Mouse (Mus musculus) ES-Bruce4 (cell line): ENCODE measurements at regions not wholly inside any gene's neighbourhood (a gene's known extent, or its start where the extent isn't known, plus 50 kb on each side); places are given as distances from the start of the nearest gene placed in this dataset.

Experiments used
- H3K27ac ChIP-seq: 2 replicates; pipeline ENCODE4 v1.5.1; 2012; ENCODE audit warnings: low read length, inconsistent platforms; ENCODE audit not compliant: insufficient read depth
- H3K27me3 ChIP-seq: 2 replicates; pipeline ENCODE4 v1.6.1; 2012; ENCODE audit warnings: mild to moderate bottlenecking, low read length, inconsistent platforms; ENCODE audit not compliant: control insufficient read depth, poor library complexity, insufficient read depth, severe bottlenecking
- H3K36me3 ChIP-seq: 2 replicates; pipeline ENCODE4 v1.6.1; 2012; ENCODE audit warnings: inconsistent platforms, mild to moderate bottlenecking, low read length, moderate library complexity; ENCODE audit not compliant: control insufficient read depth, poor library complexity, insufficient read depth, severe bottlenecking
- H3K4me1 ChIP-seq: one replicate; pipeline ENCODE4 v1.8.1; 2011; ENCODE audit warnings: low read length; ENCODE audit not compliant: control insufficient read depth, insufficient read depth
- H3K4me3 ChIP-seq: 2 replicates; pipeline ENCODE4 v1.5.1; 2011; ENCODE audit warnings: low read depth, mild to moderate bottlenecking, low read length
- H3K9ac ChIP-seq: 2 replicates; pipeline ENCODE4 v1.6.1; 2012; ENCODE audit warnings: low read depth, mild to moderate bottlenecking, inconsistent platforms; ENCODE audit not compliant: poor library complexity, severe bottlenecking
- H3K9me3 ChIP-seq: replicated peaks from 2 replicates; pipeline ENCODE4 v1.6.1; 2012; ENCODE audit warnings: mild to moderate bottlenecking, low read length, inconsistent platforms; ENCODE audit not compliant: control insufficient read depth, poor library complexity, insufficient read depth, severe bottlenecking
- CTCF ChIP-seq: IDR thresholded peaks from one replicate; pipeline ENCODE4 v1.8.1; 2011; ENCODE audit warnings: low read depth, low read length
- EP300 ChIP-seq: IDR thresholded peaks from 2 replicates; pipeline ENCODE4 v1.6.1; 2011; ENCODE audit warnings: low read depth, low read length; ENCODE audit not compliant: insufficient read depth
- POLR2A ChIP-seq: IDR thresholded peaks from one replicate; pipeline ENCODE4 v1.8.1; 2011; ENCODE audit warnings: low read length; ENCODE audit not compliant: insufficient read depth

DNA sequence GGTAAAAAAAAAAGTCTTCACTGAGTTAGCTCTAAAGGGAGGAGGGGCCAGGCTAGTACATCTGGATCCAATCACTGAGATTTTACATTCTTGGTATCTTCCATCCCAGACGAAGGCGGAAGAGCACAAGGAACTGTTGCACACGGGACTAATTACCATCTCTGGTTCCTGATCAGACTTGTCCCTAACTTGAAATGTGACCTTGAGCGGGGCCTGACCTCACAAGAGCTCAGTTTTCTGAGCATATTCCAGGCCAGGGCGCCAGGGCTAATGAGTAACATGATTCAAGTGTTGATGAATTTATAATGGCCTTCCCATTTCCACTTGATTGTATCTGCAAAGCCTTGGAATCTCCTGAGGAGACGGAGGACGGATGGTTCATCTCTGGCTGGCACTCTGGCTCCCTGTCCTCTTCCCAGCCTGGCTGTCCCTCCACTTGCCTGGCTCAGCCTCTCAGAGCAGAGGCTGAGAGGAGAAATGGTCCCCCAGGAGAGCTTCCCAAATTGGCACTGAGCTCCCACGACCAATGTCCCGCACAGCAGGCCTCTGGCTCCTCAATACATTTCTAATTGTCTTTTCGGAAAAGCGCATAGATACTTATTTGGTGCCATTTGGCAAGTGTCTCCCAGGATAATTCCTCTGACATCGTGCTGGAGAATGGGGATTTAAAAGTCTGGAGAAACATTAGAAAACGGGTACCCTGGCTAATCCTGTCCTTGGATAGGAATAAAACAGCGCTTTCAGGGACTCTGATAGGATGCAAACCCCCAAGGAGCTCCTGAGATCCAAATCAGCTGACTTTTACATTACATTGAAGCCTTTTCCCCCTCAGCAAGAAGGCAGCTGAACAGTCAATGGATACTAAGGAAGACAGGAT is 58.1 kb upstream of the Tln2 start:
- H3K4me1 ChIP-seq, result peaks cover 19% of the 10 kb centered on the region
- peak overlapping the region; percentile 56 for H3K27ac ChIP-seq
- no peaks in the 10 kb centered on the region for H3K9me3 ChIP-seq
- peak; percentile 74 for TF ChIP-seq EP300
- no peak for TF ChIP-seq POLR2A
- 0 out of 2 replicates have a peak overlapping the region, but pooled peaks have one; percentile 15 for H3K4me3 ChIP-seq
- H3K27me3 ChIP-seq, result no peaks in the 10 kb centered on the region
- no peaks in the 10 kb centered on the region for H3K36me3 ChIP-seq
- H3K9ac ChIP-seq, result peak overlapping the region; percentile 15; the same call in 1 of the 2 replicates

DNA sequence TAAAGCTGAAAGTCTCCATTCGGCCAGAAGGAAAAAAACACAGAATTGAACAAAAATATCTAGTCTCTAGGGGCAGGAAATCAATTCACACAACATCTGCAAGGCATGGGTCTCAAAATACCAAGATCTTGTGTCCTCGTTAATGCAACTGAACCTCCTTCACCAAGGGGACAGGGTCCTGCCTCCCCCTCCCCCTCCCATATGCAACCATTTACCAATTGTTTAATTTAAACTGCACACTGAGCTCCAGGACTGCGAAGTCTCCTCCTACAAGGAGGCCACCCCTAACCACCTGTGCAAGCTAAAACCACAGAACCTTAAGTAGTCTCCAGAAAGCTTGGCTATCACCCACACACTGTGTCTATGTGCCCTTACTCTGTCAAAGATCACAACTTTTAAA is 61.4 kb upstream of the Tln2 start:
- Histone ChIP-seq H3K9me3 (no peaks in the 10 kb centered on the region), H3K4me3 (no peak overlapping the region), H3K27ac (no peak overlapping the region), H3K4me1 (peaks cover 17% of the 10 kb centered on the region), H3K36me3 (no peaks in the 10 kb centered on the region), H3K9ac (no peak overlapping the region), H3K27me3 (no peaks in the 10 kb centered on the region)
- TF ChIP-seq EP300, result no peak
- TF ChIP-seq CTCF, result no peak
- TF ChIP-seq POLR2A, result no peak

DNA sequence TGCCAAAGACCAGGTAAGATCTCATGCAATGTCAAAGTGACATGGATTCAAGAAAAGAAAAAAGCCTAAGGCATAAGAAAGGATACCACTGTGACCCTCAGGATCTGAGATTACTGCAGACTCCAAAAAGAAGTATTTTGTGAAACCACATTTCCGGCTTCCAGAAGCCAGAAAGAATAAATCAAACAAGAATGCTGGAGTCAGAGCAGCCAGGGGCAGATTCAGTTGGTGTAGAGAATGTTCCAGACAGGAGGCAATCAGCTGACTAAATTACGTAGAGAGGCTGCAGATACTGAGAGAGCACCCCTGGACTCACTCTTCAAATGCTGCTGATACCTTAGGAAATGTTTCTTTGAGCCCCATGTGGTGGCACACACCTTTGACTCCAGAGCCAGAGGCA is 67.7 kb upstream of the Tln2 start:
- H3K9me3 ChIP-seq, result no peaks in the 10 kb centered on the region
- H3K4me3 ChIP-seq, result no peak overlapping the region
- H3K36me3 ChIP-seq, result no peaks in the 10 kb centered on the region
- H3K9ac ChIP-seq, result no peak overlapping the region
- no peaks in the 10 kb centered on the region for H3K4me1 ChIP-seq
- no peak overlapping the region for H3K27ac ChIP-seq
- no peaks in the 10 kb centered on the region for H3K27me3 ChIP-seq
- TF ChIP-seq EP300 (no peak), POLR2A (no peak), CTCF (no peak)

DNA sequence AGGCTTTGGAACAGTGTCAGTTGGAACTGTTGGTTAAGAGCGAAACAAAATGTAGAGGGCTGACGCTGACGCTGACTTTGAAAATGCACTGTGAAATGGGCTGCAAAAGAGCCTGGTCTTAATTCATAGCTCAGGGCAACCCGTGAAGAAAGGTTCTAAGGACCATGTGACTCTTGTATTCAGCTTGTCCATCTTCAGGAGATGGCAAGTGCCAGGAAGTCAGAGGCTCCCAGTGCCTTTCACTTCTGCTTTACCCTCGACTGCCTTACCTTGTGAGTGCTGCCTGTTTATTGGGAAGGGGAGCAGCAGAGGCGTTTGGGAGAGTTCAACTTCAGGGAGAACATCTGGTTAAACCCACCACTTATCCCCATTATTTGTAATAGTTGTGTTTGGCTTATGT is 70.1 kb upstream of the Tln2 start:
- H3K36me3 ChIP-seq, result no peaks in the 10 kb centered on the region
- no peaks in the 10 kb centered on the region for H3K4me1 ChIP-seq
- H3K9ac ChIP-seq, result no peak overlapping the region

DNA sequence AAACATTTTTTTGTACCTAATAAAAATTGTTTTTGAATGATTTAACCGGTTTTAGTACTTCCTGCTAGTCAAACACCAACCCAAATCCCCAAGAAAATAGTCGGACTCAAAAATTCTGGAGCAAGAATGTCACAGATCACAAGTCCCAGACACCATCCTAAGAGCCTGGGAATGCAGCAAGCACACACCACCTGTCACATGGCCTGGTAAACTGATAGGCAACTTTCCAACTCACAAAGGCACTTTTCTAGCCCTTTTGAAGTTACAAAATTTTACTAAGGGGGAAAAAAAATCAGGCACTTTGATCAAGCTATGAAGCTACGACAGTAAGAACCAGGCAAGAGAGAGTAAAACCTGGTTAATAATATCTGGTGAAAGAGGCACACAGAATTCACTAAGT is 70.7 kb upstream of the Tln2 start:
- H3K4me1 ChIP-seq, result no peaks in the 10 kb centered on the region
- H3K36me3 ChIP-seq, result no peaks in the 10 kb centered on the region
- H3K9ac ChIP-seq, result no peak overlapping the region
- H3K9me3 ChIP-seq, result no peaks in the 10 kb centered on the region
- no peaks in the 10 kb centered on the region for H3K27me3 ChIP-seq
- TF ChIP-seq EP300, result no peak
- TF ChIP-seq CTCF, result no peak
- no peak for TF ChIP-seq POLR2A
- no peak overlapping the region for H3K27ac ChIP-seq
- H3K4me3 ChIP-seq, result no peak overlapping the region

More for the DNA sequence above, 70.1 kb upstream of the Tln2 start:
- Histone ChIP-seq H3K27ac (no peak overlapping the region), H3K27me3 (no peaks in the 10 kb centered on the region), H3K9me3 (no peaks in the 10 kb centered on the region), H3K4me3 (no peak overlapping the region)
- no peak for TF ChIP-seq EP300
- no peak for TF ChIP-seq CTCF
- no peak for TF ChIP-seq POLR2A

DNA sequence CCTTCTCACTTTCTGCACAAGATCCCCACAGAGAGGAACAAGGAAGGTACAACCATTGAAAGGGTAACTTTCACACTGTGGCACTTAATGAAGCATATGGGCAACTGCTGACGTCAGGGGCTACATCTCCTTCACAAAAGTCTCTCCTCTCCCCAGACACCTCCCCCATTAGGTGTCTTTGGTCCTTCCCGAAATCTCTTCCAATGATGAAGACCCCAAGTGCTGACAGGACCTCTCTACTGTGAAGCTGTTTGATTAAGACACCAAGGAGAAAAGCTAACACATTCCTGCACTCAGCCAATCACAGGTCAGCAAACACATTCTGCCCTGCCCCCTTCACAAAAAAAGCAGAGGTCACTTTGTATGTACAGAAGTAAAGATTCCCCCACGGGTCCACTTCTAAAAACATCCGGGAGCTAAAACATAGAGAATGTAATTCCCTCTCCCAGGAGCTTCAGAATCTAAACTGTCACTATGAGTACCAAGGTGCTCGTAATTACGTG is 72.3 kb upstream of the Tln2 start:
- Histone ChIP-seq H3K9ac (peak overlapping the region; percentile 95), H3K27me3 (no peaks in the 10 kb centered on the region), H3K4me3 (no peak overlapping the region; the same call in 1 of the 2 replicates), H3K27ac (no peak overlapping the region), H3K9me3 (no peaks in the 10 kb centered on the region), H3K36me3 (no peaks in the 10 kb centered on the region), H3K4me1 (no peaks in the 10 kb centered on the region)
- TF ChIP-seq EP300, result no peak
- TF ChIP-seq POLR2A, result no peak
